In the genomic region with DNA sequence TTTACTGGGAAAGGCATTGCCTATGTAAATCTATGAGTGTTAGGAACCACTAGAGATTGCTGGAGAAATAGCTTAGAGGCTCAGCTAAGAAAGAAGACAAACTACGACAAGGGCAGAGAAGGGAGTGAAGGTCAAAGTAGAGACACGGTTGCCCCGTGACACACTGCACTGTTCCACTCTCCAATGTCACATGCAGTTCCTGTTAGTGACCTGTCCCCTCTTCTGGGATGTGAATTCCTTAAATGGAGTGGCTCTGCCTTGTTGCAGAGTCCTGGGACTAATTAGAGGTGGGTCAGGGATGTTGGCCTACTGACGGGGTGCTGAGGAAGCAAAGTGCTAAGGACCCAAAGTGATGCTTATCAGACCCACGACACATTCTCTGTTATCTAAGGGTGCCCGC, we compare ENCODE assay signal across 17 mouse cellular contexts. TPM values are rescaled to one million over a fixed set of nuclear protein-coding genes. Genes with fewer than 3 reads are reported as not detected.
DNase-seq lines count a peak whose midpoint lies in the region; ATAC-seq and TF ChIP-seq lines count a peak whose summit lies in the region.
"Had no signal": no experiment of that assay in that cellular context is flagged by ENCODE, and none has a peak within 500 bp of the region (broad histone marks: within the 10 kb centered on the region; RNA-seq: fewer than 3 reads in every experiment).

No protein-coding gene starts in this region.

- H3K9me3 ChIP-seq in hindbrain, embryonic 11.5 days (ENCODE audit: control insufficient read depth, low read length), result no peaks in the 10 kb centered on the region
- no peaks in the 10 kb centered on the region for H3K9me3 ChIP-seq in hindbrain, embryonic 15.5 days
- H3K9me3 ChIP-seq in midbrain, embryonic 15.5 days, result no peaks in the 10 kb centered on the region
- H3K9me3 ChIP-seq: forebrain, embryonic 15.5 days had no signal

- H3K27me3 ChIP-seq in hindbrain, embryonic 11.5 days (ENCODE audit: control insufficient read depth, insufficient read depth, low read length), result no peaks in the 10 kb centered on the region
- H3K27me3 ChIP-seq in hindbrain, embryonic 15.5 days, result no peaks in the 10 kb centered on the region
- no peaks in the 10 kb centered on the region for H3K27me3 ChIP-seq in midbrain, embryonic 15.5 days (replicated peaks)
- H3K27me3 ChIP-seq: forebrain, embryonic 15.5 days had no signal

- H3K4me3 ChIP-seq in left cerebral cortex, adult 2 months, result no peak overlapping the region
- no peak overlapping the region for H3K4me3 ChIP-seq in hindbrain, embryonic 11.5 days (ENCODE audit: low read depth, low read length)
- H3K4me3 ChIP-seq in hindbrain, embryonic 15.5 days, result no peak overlapping the region
- no peak overlapping the region for H3K4me3 ChIP-seq in midbrain, embryonic 15.5 days
- H3K4me3 ChIP-seq: forebrain, embryonic 15.5 days had no signal

- H3K36me3 ChIP-seq in hindbrain, embryonic 11.5 days (ENCODE audit: control insufficient read depth, insufficient read depth, low read length), result no peaks in the 10 kb centered on the region
- no peaks in the 10 kb centered on the region for H3K36me3 ChIP-seq in hindbrain, embryonic 15.5 days
- H3K36me3 ChIP-seq in midbrain, embryonic 15.5 days (replicated peaks), result no peaks in the 10 kb centered on the region
- H3K36me3 ChIP-seq: forebrain, embryonic 15.5 days had no signal

- WGBS in hindbrain, embryonic 11.5 days, result 71% methylated on average over 6 of the region's 6 CpGs
- WGBS in hindbrain, embryonic 15.5 days, result 71% methylated on average over 6 of the region's 6 CpGs
- WGBS in midbrain, embryonic 15.5 days, result 76% methylated on average over 6 of the region's 6 CpGs

- H3K27ac ChIP-seq in left cerebral cortex, adult 2 months, result peak overlapping the region; percentile 40; the same call in 1 of the 2 replicates
- H3K27ac ChIP-seq in hindbrain, embryonic 11.5 days (ENCODE audit: low read depth, low read length), result peak overlapping the region; percentile 84; the same call in 1 of the 2 replicates
- H3K27ac ChIP-seq in hindbrain, embryonic 15.5 days (replicated peaks), result peak overlapping the region; percentile 68
- H3K27ac ChIP-seq in midbrain, embryonic 15.5 days, result 0 out of 2 replicates have a peak overlapping the region, but pooled peaks have one; percentile 2
- H3K27ac ChIP-seq: forebrain, embryonic 15.5 days had no signal

- intact Hi-C loops in left cerebral cortex, adult 2 months (cut with DNase I), result loop anchor here (1.0 to 2.0 kb wide), 2 partner anchors 19 to 63 kb away; no protein-coding TSS in a partner anchor

- DNase-seq in left cerebral cortex, adult 2 months (ENCODE audit: extremely low spot score in 1 of 2, low spot score in 2 of 2), result no peak
- no peak for DNase-seq in left cerebral cortex, adult 8-10 months (ENCODE audit: low spot score in 2 of 2)
- DNase-seq in hindbrain, embryonic 11.5 days (ENCODE audit: low spot score), result no peak
- no peak for DNase-seq in kidney, postnatal 4 days
- DNase-seq in urinary bladder, postnatal 10 days (ENCODE audit: low spot score), result no peak
- DNase-seq: cerebellum, adult 11 months; gastrocnemius, postnatal 14 days; kidney, adult 9 months; thymus, postnatal 4 days had no signal

- no peak overlapping the region for H3K4me2 ChIP-seq in hindbrain, embryonic 11.5 days (replicated peaks; ENCODE audit: low read depth, low read length)
- no peak overlapping the region for H3K4me2 ChIP-seq in hindbrain, embryonic 15.5 days
- no peak overlapping the region for H3K4me2 ChIP-seq in midbrain, embryonic 15.5 days
- H3K4me2 ChIP-seq: forebrain, embryonic 15.5 days had no signal

- no peak overlapping the region for H3K9ac ChIP-seq in hindbrain, embryonic 11.5 days (ENCODE audit: low read depth, low read length)
- no peak overlapping the region for H3K9ac ChIP-seq in hindbrain, embryonic 15.5 days
- H3K9ac ChIP-seq in midbrain, embryonic 15.5 days, result no peak overlapping the region
- H3K9ac ChIP-seq: forebrain, embryonic 15.5 days had no signal

- no peak for ATAC-seq in hindbrain, embryonic 11.5 days (ENCODE audit: low FRiP score)
- 0 out of 2 replicates have a peak, but pooled peaks have one; percentile 2 for ATAC-seq in hindbrain, embryonic 15.5 days (ENCODE audit: low FRiP score, low read depth)
- ATAC-seq in midbrain, embryonic 15.5 days (replicated peaks), result no peak
- ATAC-seq in monocyte, adult 5-6 weeks (replicated peaks; ENCODE audit: insufficient number of reproducible peaks, low FRiP score, low TSS enrichment, poor library complexity, severe bottlenecking), result no peak
- ATAC-seq: activated CD4-positive, CD25-positive, alpha-beta regulatory T cell, adult 4 months had no signal

- no peak for TF ChIP-seq CTCF in left cerebral cortex, adult 2 months (IDR thresholded peaks at IDR 0.05)

- peaks cover 4% of the 10 kb centered on the region; the same call in 1 of the 2 replicates for H3K4me1 ChIP-seq in hindbrain, embryonic 11.5 days (replicated peaks; ENCODE audit: control insufficient read depth, insufficient read depth, low read length)
- H3K4me1 ChIP-seq in hindbrain, embryonic 15.5 days (replicated peaks), result peaks cover 7% of the 10 kb centered on the region
- H3K4me1 ChIP-seq in midbrain, embryonic 15.5 days, result peaks cover 24% of the 10 kb centered on the region; the same call in 1 of the 2 replicates

RNA-seq across cellular contexts. Expression of a gene that starts 5.2 kb away (rescaled TPM):
- 10 to 100 TPM; 35.9 to 36.6 TPM for total RNA-seq in left cerebral cortex, adult 2 months (2021)
- 10 to 100 TPM; 42.7 to 58.3 (median 51.8) TPM for total RNA-seq in left cerebral cortex, adult 8-10 months (2022)
- polyA plus RNA-seq in hindbrain, embryonic 11.5 days (2014; fragmentation: Nextera tagmentation; extraction: Ambion mirVana), result 17.5 and 22.4 TPM in 2 replicates
- polyA plus RNA-seq in hindbrain, embryonic 15.5 days (2015; fragmentation: Nextera tagmentation; extraction: Ambion mirVana), result 22.6 and 23.6 TPM in 2 replicates
- 24.6 and 25.8 TPM in 2 replicates for polyA plus RNA-seq in midbrain, embryonic 15.5 days (2015; fragmentation: Nextera tagmentation; extraction: Ambion mirVana)
- 1.9 to 6.5 TPM (median 5.3 TPM) in 3 replicates for total RNA-seq in monocyte, adult 5-6 weeks (2017)

RNA-seq across cellular contexts. Expression of a gene that starts 58.7 kb away (rescaled TPM):
- total RNA-seq in left cerebral cortex, adult 2 months (2021), result not detected
- under 1 TPM in 2 of 4 experiments, not detected in 2; 0.21 TPM for total RNA-seq in left cerebral cortex, adult 8-10 months (2022)
- polyA plus RNA-seq in hindbrain, embryonic 11.5 days (2014; fragmentation: Nextera tagmentation; extraction: Ambion mirVana), result 0.13 TPM in 1 of 2 replicates, not detected in the other
- polyA plus RNA-seq in hindbrain, embryonic 15.5 days (2015; fragmentation: Nextera tagmentation; extraction: Ambion mirVana), result 0.06 TPM in 1 of 2 replicates, not detected in the other
- polyA plus RNA-seq in midbrain, embryonic 15.5 days (2015; fragmentation: Nextera tagmentation; extraction: Ambion mirVana), result 0.22 and 0.46 TPM in 2 replicates
- total RNA-seq in monocyte, adult 5-6 weeks (2017), result not detected in 3 replicates
- total RNA-seq: common myeloid progenitor, adult 5-6 weeks had no signal
- polyA plus RNA-seq: activated CD4-positive, CD25-positive, alpha-beta regulatory T cell, adult 4 months; limb, embryonic 14.5 days; small intestine, adult 2 months had no signal

Comparison
In these comparisons a context has a peak if more than half of its experiments do, and no peak if none do; other contexts are left out.
1. H3K27ac ChIP-seq: peak in every context shown above with its lines; median percentile 84 in hindbrain, embryonic 11.5 days; 68 in hindbrain, embryonic 15.5 days; 40 in left cerebral cortex, adult 2 months; 2 in midbrain, embryonic 15.5 days.